Mouse (Mus musculus) cerebellum, adult 18-20 months (tissue): ENCODE data around the gene Slc25a17.

ENCODE experiments used
- DNase-seq, 2 experiments: peaks; one replicate each; pipeline ENCODE4 v3.0.0; 2021

Slc25a17 gene

GRCm38 (mm10) chr15:81300520-81301069 lies 60.0 kb downstream of the Slc25a17 start:
- DNase-seq = no peak

GRCm38 (mm10) chr15:81299549-81299948 lies 61.1 kb downstream of the Slc25a17 start:
- DNase-seq = no peak

- DNase-seq = no peak
Observed at GRCm38 (mm10) chr15:81298213-81298612, 62.4 kb downstream of the Slc25a17 start.

GRCm38 (mm10) chr15:81297543-81297942 lies 63.1 kb downstream of the Slc25a17 start:
- DNase-seq = no peak

- no peak for DNase-seq
Observed at GRCm38 (mm10) chr15:81294897-81295296, 65.7 kb downstream of the Slc25a17 start.

- no peak for DNase-seq
Observed at GRCm38 (mm10) chr15:81294386-81294785, 66.2 kb downstream of the Slc25a17 start.

GRCm38 (mm10) chr15:81290747-81291146 lies 69.9 kb downstream of the Slc25a17 start:
- no peak for DNase-seq

- DNase-seq = no peak
Observed at GRCm38 (mm10) chr15:81290230-81290629, 70.4 kb downstream of the Slc25a17 start.

- no peak for DNase-seq
Observed at GRCm38 (mm10) chr15:81284121-81284734, 76.4 kb downstream of the Slc25a17 start.

- DNase-seq = no peak
Observed at GRCm38 (mm10) chr15:81278699-81279098, 81.9 kb downstream of the Slc25a17 start.

- no peak for DNase-seq
Observed at GRCm38 (mm10) chr15:81277928-81278327, 82.7 kb downstream of the Slc25a17 start.

- no peak for DNase-seq
Observed at GRCm38 (mm10) chr15:81273361-81273760, 87.3 kb downstream of the Slc25a17 start.

GRCm38 (mm10) chr15:81272305-81273053 lies 88.1 kb downstream of the Slc25a17 start:
- peak; percentile 81 to 87 for DNase-seq
